Mouse (Mus musculus): ENCODE measurements at regions not wholly inside any gene's neighbourhood (a gene's known extent, or its start where the extent isn't known, plus 50 kb on each side); places are given as distances from the start of the nearest gene placed in this dataset.
"Not testable (repeated sequence)": the region's sequence is repeated elsewhere in the genome, so short reads cannot be mapped to it uniquely, and the experiment has no call there.

DNA sequence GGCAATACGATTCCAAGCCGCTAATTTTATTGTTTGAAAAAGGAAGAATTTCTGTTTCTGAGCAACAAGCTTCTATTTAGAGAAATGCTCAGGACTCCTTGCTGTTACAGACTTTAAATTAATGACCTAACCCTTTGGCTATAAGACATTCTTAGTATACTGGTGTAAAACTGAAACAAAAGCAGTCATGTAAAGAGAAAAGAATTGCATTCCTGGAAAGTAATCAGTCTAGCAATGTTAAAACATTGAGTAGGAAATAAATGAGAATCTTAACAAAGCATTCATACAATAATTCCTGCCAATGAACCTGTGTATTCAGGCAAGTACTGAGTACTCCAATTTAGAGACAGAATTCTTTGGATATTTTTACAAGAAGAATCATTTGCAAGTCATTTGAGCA, 587.2 kb upstream of the Pdzrn3 start:
- H3K9ac ChIP-seq (ENCODE audit: low read length): no peak overlapping the region
- 81% methylated on average over 2 of the region's 2 CpGs for WGBS

GRCm38 (mm10) chr6:101961476-101961875, 583.8 kb upstream of the Pdzrn3 start:
- H3K9ac ChIP-seq (ENCODE audit: low read length); H3K9me3 ChIP-seq (ENCODE audit: control insufficient read depth, low read length); H3K4me2 ChIP-seq (replicated peaks; ENCODE audit: low read depth); DNase-seq (ENCODE audit: low spot score); H3K4me3 ChIP-seq (ENCODE audit: low read depth, low read length); H3K36me3 ChIP-seq (ENCODE audit: control insufficient read depth, insufficient read depth, low read length); H3K27ac ChIP-seq (replicated peaks); ATAC-seq (ENCODE audit: low FRiP score, low TSS enrichment); H3K4me1 ChIP-seq (replicated peaks; ENCODE audit: control insufficient read depth, insufficient read depth); H3K27me3 ChIP-seq (ENCODE audit: control insufficient read depth, insufficient read depth, low read length): not testable (repeated sequence)
- 76% methylated on average over 3 of the region's 3 CpGs for WGBS

More for the DNA sequence above, 587.2 kb upstream of the Pdzrn3 start:
- no peaks in the 10 kb centered on the region for H3K36me3 ChIP-seq (ENCODE audit: control insufficient read depth, insufficient read depth, low read length)
- H3K4me3 ChIP-seq (ENCODE audit: low read depth, low read length): no peak overlapping the region
- DNase-seq (ENCODE audit: low spot score) (no peak), ATAC-seq (ENCODE audit: low FRiP score, low TSS enrichment) (no peak)
- no peaks in the 10 kb centered on the region for H3K27me3 ChIP-seq (ENCODE audit: control insufficient read depth, insufficient read depth, low read length)
- no peaks in the 10 kb centered on the region for H3K4me1 ChIP-seq (replicated peaks; ENCODE audit: control insufficient read depth, insufficient read depth)
- no peak for TF ChIP-seq EP300 (optimal IDR thresholded peaks at IDR 0.05)
- TF ChIP-seq CTCF (IDR thresholded peaks at IDR 0.05; ENCODE audit: low read depth): no peak
- no peak overlapping the region for H3K4me2 ChIP-seq (replicated peaks; ENCODE audit: low read depth)
- no peak overlapping the region for H3K27ac ChIP-seq (replicated peaks)
- H3K9me3 ChIP-seq (ENCODE audit: control insufficient read depth, low read length): no peaks in the 10 kb centered on the region

DNA sequence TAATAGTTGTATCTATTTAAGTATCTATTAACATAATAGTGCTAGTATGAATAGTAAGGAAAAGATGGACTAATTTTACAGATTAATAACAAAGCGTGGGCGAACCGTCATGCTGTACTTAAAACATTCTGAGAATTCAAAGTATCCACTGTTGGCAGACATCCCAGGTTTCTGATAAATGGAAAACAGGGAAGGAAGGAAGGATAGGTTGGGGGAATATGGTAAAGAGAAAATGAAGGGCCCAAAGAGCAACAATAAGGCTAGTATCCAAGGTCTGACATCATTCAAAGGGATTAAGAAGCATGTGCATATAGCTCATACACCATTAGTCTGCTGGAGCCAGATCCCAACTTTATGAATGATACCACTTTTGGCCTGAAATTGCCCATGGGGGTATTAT, 572.0 kb upstream of the Pdzrn3 start:
- DNase-seq (ENCODE audit: low spot score) (no peak), ATAC-seq (ENCODE audit: low FRiP score, low TSS enrichment) (no peak)
- Histone ChIP-seq H3K36me3 (ENCODE audit: control insufficient read depth, insufficient read depth, low read length) (no peaks in the 10 kb centered on the region), H3K27ac (replicated peaks) (no peak overlapping the region), H3K27me3 (ENCODE audit: control insufficient read depth, insufficient read depth, low read length) (no peaks in the 10 kb centered on the region), H3K4me1 (replicated peaks; ENCODE audit: control insufficient read depth, insufficient read depth) (no peaks in the 10 kb centered on the region), H3K4me2 (replicated peaks; ENCODE audit: low read depth) (no peak overlapping the region), H3K9me3 (ENCODE audit: control insufficient read depth, low read length) (no peaks in the 10 kb centered on the region), H3K9ac (ENCODE audit: low read length) (no peak overlapping the region), H3K4me3 (ENCODE audit: low read depth, low read length) (no peak overlapping the region)
- 41% methylated on average over 3 of the region's 3 CpGs for WGBS
- TF ChIP-seq EP300 (optimal IDR thresholded peaks at IDR 0.05) (no peak), CTCF (IDR thresholded peaks at IDR 0.05; ENCODE audit: low read depth) (no peak)

DNA sequence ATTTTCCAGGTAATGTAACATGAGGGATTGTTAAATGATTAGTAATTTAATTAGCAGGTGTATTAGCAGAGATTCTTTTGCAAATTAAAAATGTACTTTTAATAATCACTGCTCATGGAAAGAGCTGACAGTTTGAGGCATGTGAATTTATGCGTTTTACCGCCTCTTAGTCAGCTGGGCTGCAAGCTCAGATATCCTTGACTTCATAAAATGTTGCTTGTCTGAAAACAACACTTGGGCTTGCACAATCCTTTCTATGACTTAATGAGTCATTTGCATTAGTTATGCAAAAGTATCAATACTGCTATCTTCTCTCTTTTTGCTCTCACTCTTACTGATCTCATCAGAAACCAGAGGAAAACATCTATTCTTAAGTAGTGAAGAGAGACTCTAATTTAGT, 571.3 kb upstream of the Pdzrn3 start:
- H3K27ac ChIP-seq (replicated peaks): no peak overlapping the region
- WGBS: 88% methylated on average over 2 of the region's 2 CpGs
- no peak overlapping the region for H3K4me2 ChIP-seq (replicated peaks; ENCODE audit: low read depth)
- H3K4me3 ChIP-seq (ENCODE audit: low read depth, low read length): no peak overlapping the region
- no peak for ATAC-seq (ENCODE audit: low FRiP score, low TSS enrichment)
- no peaks in the 10 kb centered on the region for H3K9me3 ChIP-seq (ENCODE audit: control insufficient read depth, low read length)
- H3K4me1 ChIP-seq (replicated peaks; ENCODE audit: control insufficient read depth, insufficient read depth): no peaks in the 10 kb centered on the region
- no peak for DNase-seq (ENCODE audit: low spot score)
- no peaks in the 10 kb centered on the region for H3K36me3 ChIP-seq (ENCODE audit: control insufficient read depth, insufficient read depth, low read length)
- TF ChIP-seq EP300 (optimal IDR thresholded peaks at IDR 0.05) (no peak), CTCF (IDR thresholded peaks at IDR 0.05; ENCODE audit: low read depth) (no peak)
- H3K27me3 ChIP-seq (ENCODE audit: control insufficient read depth, insufficient read depth, low read length): no peaks in the 10 kb centered on the region
- H3K9ac ChIP-seq (ENCODE audit: low read length): no peak overlapping the region

- Histone ChIP-seq H3K9me3 (ENCODE audit: control insufficient read depth, low read length) (no peaks in the 10 kb centered on the region), H3K4me1 (replicated peaks; ENCODE audit: control insufficient read depth, insufficient read depth) (no peaks in the 10 kb centered on the region), H3K9ac (ENCODE audit: low read length) (no peak overlapping the region), H3K27me3 (ENCODE audit: control insufficient read depth, insufficient read depth, low read length) (no peaks in the 10 kb centered on the region), H3K4me3 (ENCODE audit: low read depth, low read length) (no peak overlapping the region), H3K27ac (replicated peaks) (no peak overlapping the region), H3K36me3 (ENCODE audit: control insufficient read depth, insufficient read depth, low read length) (no peaks in the 10 kb centered on the region), H3K4me2 (replicated peaks; ENCODE audit: low read depth) (no peak overlapping the region)
- WGBS: 59% methylated on average over 3 of the region's 3 CpGs
- ATAC-seq (ENCODE audit: low FRiP score, low TSS enrichment) (no peak), DNase-seq (ENCODE audit: low spot score) (no peak)
- TF ChIP-seq EP300 (optimal IDR thresholded peaks at IDR 0.05) (no peak), CTCF (IDR thresholded peaks at IDR 0.05; ENCODE audit: low read depth) (no peak)
Observed at GRCm38 (mm10) chr6:101940266-101940866, 562.7 kb upstream of the Pdzrn3 start.

GRCm38 (mm10) chr6:101938393-101938985, 560.8 kb upstream of the Pdzrn3 start:
- no peaks in the 10 kb centered on the region for H3K4me1 ChIP-seq (replicated peaks; ENCODE audit: control insufficient read depth, insufficient read depth)
- no peak overlapping the region for H3K4me2 ChIP-seq (replicated peaks; ENCODE audit: low read depth)
- no peak overlapping the region for H3K9ac ChIP-seq (ENCODE audit: low read length)
- no peaks in the 10 kb centered on the region for H3K36me3 ChIP-seq (ENCODE audit: control insufficient read depth, insufficient read depth, low read length)
- H3K4me3 ChIP-seq (ENCODE audit: low read depth, low read length): no peak overlapping the region
- ATAC-seq (ENCODE audit: low FRiP score, low TSS enrichment) (no peak), DNase-seq (ENCODE audit: low spot score) (no peak)
- no peak overlapping the region for H3K27ac ChIP-seq (replicated peaks)
- no peaks in the 10 kb centered on the region for H3K9me3 ChIP-seq (ENCODE audit: control insufficient read depth, low read length)
- TF ChIP-seq EP300 (optimal IDR thresholded peaks at IDR 0.05) (no peak), CTCF (IDR thresholded peaks at IDR 0.05; ENCODE audit: low read depth) (no peak)
- H3K27me3 ChIP-seq (ENCODE audit: control insufficient read depth, insufficient read depth, low read length): no peaks in the 10 kb centered on the region
- 78% methylated on average over 4 of the region's 4 CpGs for WGBS
